Mouse (Mus musculus): ENCODE measurements around the gene Alcam. TPM values are rescaled to one million over a fixed set of nuclear protein-coding genes. Genes with fewer than 3 reads are reported as not detected.

Gene Alcam
- polyA plus RNA-seq, 1 experiment from 2014 or later, result 61.2 TPM

DNA sequence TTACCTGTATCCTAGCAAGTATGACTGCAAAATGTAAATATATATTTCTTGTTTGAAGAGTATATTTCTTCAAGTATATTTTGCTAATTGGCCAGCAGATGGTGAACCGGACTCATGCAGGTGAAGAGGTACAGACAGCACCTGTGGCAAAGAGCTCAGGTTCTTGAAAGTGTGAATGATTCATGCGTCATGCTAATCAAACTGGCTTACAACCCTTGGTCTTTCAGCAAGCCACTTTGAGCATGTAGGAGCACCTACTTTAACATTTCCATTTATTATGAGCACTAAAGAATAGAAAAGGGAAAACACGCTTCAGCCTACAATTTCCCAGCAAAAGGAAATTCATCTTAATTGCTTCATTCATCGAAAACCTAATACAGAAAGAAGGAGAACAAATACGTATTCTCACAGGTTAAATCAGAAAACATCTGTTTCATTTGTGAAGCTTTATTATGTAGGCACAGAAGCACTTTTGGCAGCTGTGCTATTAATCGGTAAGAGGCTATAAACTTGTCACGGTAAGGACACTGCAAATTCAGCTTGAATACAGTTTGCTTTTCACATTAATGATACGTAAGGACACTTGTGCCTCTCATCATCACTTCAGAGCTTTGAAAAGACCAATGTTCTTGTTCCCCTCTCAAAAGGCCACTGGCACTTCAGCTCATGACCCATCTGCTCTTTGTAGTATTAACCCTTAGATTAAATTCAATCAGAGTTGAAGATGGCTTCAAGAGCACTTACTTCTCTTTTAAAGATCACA is 242.8 kb downstream of the Alcam start:
- Histone ChIP-seq H3K36me3 (ENCODE audit: control insufficient read depth, insufficient read depth, low read length) (0 out of 2 replicates have a peak, but pooled peaks cover 7% of the 10 kb centered on the region), H3K4me3 (replicated peaks; ENCODE audit: low read length) (no peak overlapping the region), H3K4me1 (ENCODE audit: control insufficient read depth, insufficient read depth, low read length) (no peaks in the 10 kb centered on the region), H3K9me3 (replicated peaks; ENCODE audit: control insufficient read depth, low read length) (no peaks in the 10 kb centered on the region), H3K9ac (ENCODE audit: low read length) (no peak overlapping the region), H3K27ac (ENCODE audit: low read length) (no peak overlapping the region), H3K27me3 (ENCODE audit: control insufficient read depth, insufficient read depth, low read length) (no peaks in the 10 kb centered on the region), H3K4me2 (ENCODE audit: low read depth, low read length) (no peak overlapping the region)
- ATAC-seq (ENCODE audit: insufficient read depth, low FRiP score), result no peak
- 73% methylated on average over 8 of the region's 8 CpGs for WGBS

GRCm38 (mm10) chr16:52200107-52200506 is 253.8 kb downstream of the Alcam start:
- no peak for ATAC-seq (ENCODE audit: insufficient read depth, low FRiP score)
- H3K27me3 ChIP-seq (ENCODE audit: control insufficient read depth, insufficient read depth, low read length), result no peaks in the 10 kb centered on the region
- WGBS, result 88% methylated on average over 7 of the region's 7 CpGs

More at GRCm38 (mm10) chr16:52200107-52200506, 253.8 kb downstream of the Alcam start:
- no peak overlapping the region for H3K4me3 ChIP-seq (replicated peaks; ENCODE audit: low read length)
- H3K9me3 ChIP-seq (replicated peaks; ENCODE audit: control insufficient read depth, low read length), result no peaks in the 10 kb centered on the region
- H3K27ac ChIP-seq (ENCODE audit: low read length), result no peak overlapping the region
- H3K4me1 ChIP-seq (ENCODE audit: control insufficient read depth, insufficient read depth, low read length), result no peaks in the 10 kb centered on the region
- H3K9ac ChIP-seq (ENCODE audit: low read length), result no peak overlapping the region
- H3K4me2 ChIP-seq (ENCODE audit: low read depth, low read length), result no peak overlapping the region
- peaks cover 14% of the 10 kb centered on the region; the same call in 1 of the 2 replicates for H3K36me3 ChIP-seq (ENCODE audit: control insufficient read depth, insufficient read depth, low read length)
